Mouse (Mus musculus) midbrain, embryonic 13.5 days (tissue): Measurements from ENCODE around the gene Nxn. TPM values are rescaled to one million over a fixed set of nuclear protein-coding genes. Genes with fewer than 3 reads are reported as not detected.

Experiments
- ATAC-seq: fragments of 200-750 bp; cut with Nextera tagmentation; 2 replicates; pipeline ENCODE4 v1.8.0; 2017; ENCODE audit warnings: mild to moderate bottlenecking, moderate TSS enrichment, moderate library complexity
- H3K27ac ChIP-seq: fragments of 300-500 bp; sonication (generic); 2 replicates; pipeline ENCODE4 v1.5.1; 2015; ENCODE audit warnings: inconsistent platforms, mild to moderate bottlenecking, moderate library complexity
- H3K27me3 ChIP-seq: fragments of 300-500 bp; sonication (generic); 2 replicates; pipeline ENCODE4 v1.6.1; 2015; ENCODE audit warnings: mild to moderate bottlenecking, inconsistent platforms
- H3K36me3 ChIP-seq: fragments of 300-500 bp; sonication (generic); 2 replicates; pipeline ENCODE4 v1.6.1; 2015; ENCODE audit warnings: mild to moderate bottlenecking, inconsistent platforms
- H3K4me1 ChIP-seq: fragments of 300-500 bp; sonication (generic); replicated peaks from 2 replicates; pipeline ENCODE4 v1.6.1; 2015; ENCODE audit warnings: inconsistent platforms
- H3K4me2 ChIP-seq: fragments of 300-500 bp; sonication (generic); replicated peaks from 2 replicates; pipeline ENCODE4 v1.6.1; 2015; ENCODE audit warnings: moderate library complexity, mild to moderate bottlenecking, inconsistent platforms
- H3K4me3 ChIP-seq: fragments of 300-500 bp; sonication (generic); replicated peaks from 2 replicates; pipeline ENCODE4 v1.5.1; 2015; ENCODE audit warnings: mild to moderate bottlenecking, inconsistent platforms
- H3K9ac ChIP-seq: fragments of 300-500 bp; sonication (generic); replicated peaks from 2 replicates; pipeline ENCODE4 v1.6.1; 2015; ENCODE audit warnings: mild to moderate bottlenecking, inconsistent platforms
- H3K9me3 ChIP-seq: fragments of 300-500 bp; sonication (generic); 2 replicates; pipeline ENCODE4 v1.6.1; 2016; ENCODE audit warnings: mild to moderate bottlenecking, inconsistent platforms
- WGBS: fragments of 180-500 bp; shearing (Covaris S2); methylation state at CpG from one replicate; pipeline ENCODE4 v1.1.7; 2015; 5-methylcytosine and 5-hydroxymethylcytosine counted together
- polyA plus RNA-seq: library from polyadenylated mRNA; unstranded; fragments of >200 nt; fragmentation: Nextera tagmentation; extraction: Ambion mirVana; gene quantifications from 2 replicates; pipeline ENCODE4 v1.2.1, GENCODE M21; 2015

Nxn gene
- polyA plus RNA-seq, 1 experiment from 2014 or later = 34.3 TPM

DNA sequence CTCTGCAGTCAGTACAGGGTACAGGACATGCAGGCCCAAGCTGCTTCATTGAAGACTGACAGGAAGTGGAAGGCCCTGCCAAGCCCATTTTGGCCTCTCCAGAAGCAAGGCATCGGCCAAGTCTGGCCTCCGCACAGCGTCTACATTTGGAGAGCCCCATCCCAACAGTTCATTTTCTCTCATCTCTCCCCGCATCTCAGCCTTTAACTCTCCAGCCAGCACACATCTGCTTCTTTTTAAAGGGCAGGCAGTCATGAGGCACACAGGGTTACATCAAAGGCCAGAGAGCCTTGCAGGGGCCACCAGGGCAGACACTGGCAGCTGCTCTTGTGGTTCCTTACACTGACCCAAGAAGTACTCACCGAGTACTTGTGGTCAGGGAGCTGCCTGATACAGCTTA is 89.1 kb downstream of the Nxn start:
- no peak for ATAC-seq
- Histone ChIP-seq H3K27me3 (no peaks in the 10 kb centered on the region), H3K36me3 (no peaks in the 10 kb centered on the region), H3K4me3 (no peak overlapping the region), H3K4me1 (peaks cover 43% of the 10 kb centered on the region), H3K4me2 (no peak overlapping the region), H3K9ac (no peak overlapping the region), H3K9me3 (no peaks in the 10 kb centered on the region), H3K27ac (no peak overlapping the region)
- 82% methylated on average over 5 of the region's 5 CpGs for WGBS

DNA sequence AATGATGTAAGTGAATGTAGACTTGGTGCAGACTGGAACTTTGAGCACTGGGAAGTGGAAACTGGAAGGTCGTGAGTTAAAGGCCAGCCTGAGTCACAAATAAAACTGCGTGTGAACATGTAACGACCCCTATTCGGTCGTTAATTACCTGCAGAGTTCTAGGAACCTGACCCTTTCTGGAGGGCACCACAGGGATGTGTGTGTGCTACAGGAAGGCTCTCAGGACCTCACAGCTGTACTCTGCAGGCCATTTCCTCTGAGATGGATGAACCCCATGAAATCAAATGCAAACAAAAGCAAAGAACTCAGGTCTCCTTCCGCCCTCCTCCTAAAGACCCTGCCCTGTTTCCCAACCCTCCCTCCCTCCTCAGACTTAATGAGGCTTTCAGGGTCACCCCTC is 89.9 kb downstream of the Nxn start:
- Histone ChIP-seq H3K4me1 (peaks cover 43% of the 10 kb centered on the region), H3K4me2 (no peak overlapping the region), H3K27ac (no peak overlapping the region), H3K27me3 (no peaks in the 10 kb centered on the region), H3K9me3 (no peaks in the 10 kb centered on the region), H3K9ac (no peak overlapping the region), H3K4me3 (no peak overlapping the region), H3K36me3 (no peaks in the 10 kb centered on the region)
- ATAC-seq = no peak
- 54% methylated on average over 6 of the region's 6 CpGs for WGBS

GRCm38 (mm10) chr11:76306769-76307168 is 92.2 kb downstream of the Nxn start:
- H3K27me3 ChIP-seq = no peaks in the 10 kb centered on the region
- no peak overlapping the region for H3K4me3 ChIP-seq
- no peak overlapping the region for H3K9ac ChIP-seq
- no peak overlapping the region for H3K4me2 ChIP-seq
- no peaks in the 10 kb centered on the region for H3K36me3 ChIP-seq
- no peak for ATAC-seq
- peaks cover 41% of the 10 kb centered on the region for H3K4me1 ChIP-seq
- H3K9me3 ChIP-seq = no peaks in the 10 kb centered on the region
- WGBS = 69% methylated on average over 4 of the region's 4 CpGs
- no peak overlapping the region for H3K27ac ChIP-seq

DNA sequence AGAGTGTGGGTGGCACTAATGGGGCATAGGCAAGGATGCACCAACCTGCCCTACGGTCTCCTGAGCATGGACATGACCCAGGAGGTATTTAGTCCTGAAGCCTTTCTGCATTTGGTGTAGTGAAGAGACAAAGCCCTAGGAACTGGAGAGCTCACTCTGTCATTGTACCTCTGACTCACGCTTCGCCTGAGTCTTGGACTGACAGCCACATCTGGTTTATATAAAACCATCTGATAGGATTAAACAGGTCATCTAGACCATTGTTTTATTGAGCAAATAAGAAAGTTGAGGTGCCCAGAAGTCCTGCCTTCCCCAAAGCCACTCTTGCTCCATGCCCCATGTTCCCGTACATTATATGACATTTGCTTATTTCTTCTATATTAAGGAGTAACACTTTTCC is 93.4 kb downstream of the Nxn start:
- no peak for ATAC-seq
- H3K4me3 ChIP-seq = no peak overlapping the region
- no peaks in the 10 kb centered on the region for H3K9me3 ChIP-seq
- H3K27ac ChIP-seq = no peak overlapping the region
- H3K27me3 ChIP-seq = no peaks in the 10 kb centered on the region
- H3K4me2 ChIP-seq = no peak overlapping the region
- H3K4me1 ChIP-seq = peaks cover 29% of the 10 kb centered on the region
- H3K9ac ChIP-seq = no peak overlapping the region
- H3K36me3 ChIP-seq = no peaks in the 10 kb centered on the region
- 84% methylated on average over 4 of the region's 4 CpGs for WGBS

- H3K36me3 ChIP-seq = no peaks in the 10 kb centered on the region
- no peaks in the 10 kb centered on the region for H3K9me3 ChIP-seq
- no peaks in the 10 kb centered on the region for H3K27me3 ChIP-seq
- H3K27ac ChIP-seq = no peak overlapping the region
- H3K9ac ChIP-seq = no peak overlapping the region
- no peak for ATAC-seq
- 56% methylated on average over 11 of the region's 11 CpGs for WGBS
- H3K4me2 ChIP-seq = no peak overlapping the region
- no peak overlapping the region for H3K4me3 ChIP-seq
- peaks cover 27% of the 10 kb centered on the region; the same call in 1 of the 2 replicates for H3K4me1 ChIP-seq
Observed at GRCm38 (mm10) chr11:76303368-76303767, 95.6 kb downstream of the Nxn start.

DNA sequence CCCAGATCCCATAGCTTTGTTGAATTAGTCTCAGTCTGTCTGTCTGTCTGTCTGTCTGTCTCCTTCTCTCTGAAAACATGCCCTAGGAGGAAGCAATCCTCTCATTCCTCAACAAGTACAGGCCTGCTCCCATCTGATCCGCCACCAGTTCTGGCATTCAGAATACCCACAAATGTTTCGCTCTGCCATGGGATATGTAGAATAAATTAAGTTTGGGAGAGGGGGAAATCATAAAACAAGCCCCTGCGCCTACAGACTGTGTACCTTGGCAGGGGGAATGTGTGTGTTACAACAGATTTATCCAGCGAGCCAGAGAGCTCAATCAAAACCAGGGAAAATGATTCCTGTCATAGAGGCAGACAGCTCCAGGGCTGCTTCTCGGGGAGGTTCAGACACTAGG is 98.1 kb downstream of the Nxn start:
- Histone ChIP-seq H3K4me1 (peaks cover 39% of the 10 kb centered on the region), H3K4me2 (no peak overlapping the region), H3K36me3 (no peaks in the 10 kb centered on the region), H3K27me3 (no peaks in the 10 kb centered on the region), H3K4me3 (no peak overlapping the region), H3K9me3 (no peaks in the 10 kb centered on the region), H3K9ac (no peak overlapping the region), H3K27ac (no peak overlapping the region)
- 94% methylated on average over 5 of the region's 5 CpGs for WGBS
- no peak for ATAC-seq

DNA sequence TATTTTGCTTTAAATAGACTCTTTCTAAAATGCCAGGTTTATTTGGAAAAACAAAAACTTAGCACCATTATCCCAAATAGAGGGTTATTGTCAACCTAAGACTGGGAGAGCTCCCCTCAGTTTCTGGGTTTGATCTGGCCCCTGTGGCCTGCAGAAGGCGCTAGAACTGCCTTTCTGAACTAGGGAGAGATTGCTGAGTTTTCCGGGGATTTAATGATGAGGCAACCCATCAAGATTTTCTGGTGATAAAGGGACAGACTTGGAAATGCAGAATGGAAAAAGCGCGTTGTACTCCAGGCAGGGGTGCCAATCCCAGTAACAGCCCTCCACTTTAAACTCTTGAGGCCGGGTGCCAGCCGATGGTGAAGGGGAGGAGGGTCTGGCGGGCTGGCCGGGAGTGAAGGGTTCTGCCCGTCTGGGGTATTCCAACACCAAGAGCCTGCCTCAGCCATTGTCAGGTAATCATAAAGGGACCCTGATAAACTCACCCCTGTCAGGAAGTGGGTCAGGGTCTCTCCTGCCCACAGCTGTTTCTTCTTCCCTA is 100.4 kb downstream of the Nxn start:
- H3K27me3 ChIP-seq = no peaks in the 10 kb centered on the region
- H3K9me3 ChIP-seq = no peaks in the 10 kb centered on the region
- no peak overlapping the region for H3K9ac ChIP-seq
- 68% methylated on average over 9 of the region's 9 CpGs for WGBS
- peaks cover 53% of the 10 kb centered on the region for H3K4me1 ChIP-seq
- H3K4me2 ChIP-seq = no peak overlapping the region
- no peaks in the 10 kb centered on the region for H3K36me3 ChIP-seq
- H3K4me3 ChIP-seq = no peak overlapping the region
- ATAC-seq = no peak
- no peak overlapping the region for H3K27ac ChIP-seq

- H3K4me2 ChIP-seq = no peak overlapping the region
- no peaks in the 10 kb centered on the region for H3K9me3 ChIP-seq
- no peak for ATAC-seq
- 65% methylated on average over 9 of the region's 9 CpGs for WGBS
- H3K27me3 ChIP-seq = no peaks in the 10 kb centered on the region
- H3K4me1 ChIP-seq = peaks cover 62% of the 10 kb centered on the region
- no peaks in the 10 kb centered on the region for H3K36me3 ChIP-seq
- 0 out of 2 replicates have a peak overlapping the region, but pooled peaks have one; percentile 19 for H3K27ac ChIP-seq
- H3K9ac ChIP-seq = no peak overlapping the region
- H3K4me3 ChIP-seq = no peak overlapping the region
Observed at GRCm38 (mm10) chr11:76297252-76297651, 101.7 kb downstream of the Nxn start.

DNA sequence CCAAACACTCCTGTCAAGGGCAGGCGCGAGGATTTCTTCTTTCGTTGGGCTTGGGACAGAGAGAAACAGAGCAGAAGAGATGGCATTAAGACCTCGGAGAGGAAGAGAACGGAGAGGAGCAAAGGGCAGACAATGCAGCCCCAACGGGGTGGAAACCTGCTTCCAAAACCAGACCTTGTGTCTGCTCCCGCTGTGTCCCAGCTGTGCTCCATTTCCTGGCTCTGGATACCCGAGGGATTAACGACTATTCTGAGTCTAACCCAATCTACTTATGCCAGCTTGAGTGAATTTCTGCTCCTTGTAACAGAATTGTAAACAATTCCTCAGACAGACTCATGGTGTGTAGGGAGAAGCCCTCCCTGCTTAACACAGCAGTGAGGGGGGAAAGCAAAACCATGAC is 104.1 kb downstream of the Nxn start:
- no peak overlapping the region; the same call in 1 of the 2 replicates for H3K9ac ChIP-seq

DNA sequence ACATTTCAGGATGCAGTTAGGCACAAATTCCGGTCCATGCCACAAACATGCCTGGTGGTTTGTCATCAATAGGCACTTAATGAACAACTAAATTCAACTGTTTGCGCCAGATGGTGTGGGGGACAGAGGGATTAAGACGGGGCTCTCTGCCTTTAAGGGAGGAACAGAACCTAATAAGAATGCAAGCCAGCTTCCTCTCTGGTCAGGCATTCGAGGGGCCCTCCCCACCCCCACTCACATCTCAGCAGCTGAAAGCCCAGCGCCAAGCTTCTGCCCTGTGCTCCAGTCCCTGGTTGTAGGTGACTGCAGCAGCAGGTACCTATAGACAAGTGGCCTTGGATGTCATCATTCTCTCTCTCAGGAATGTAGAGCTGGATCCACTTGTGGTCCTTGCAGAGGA is 104.9 kb downstream of the Nxn start:
- Histone ChIP-seq H3K4me1 (peaks cover 75% of the 10 kb centered on the region), H3K9me3 (no peaks in the 10 kb centered on the region), H3K9ac (no peak overlapping the region), H3K36me3 (no peaks in the 10 kb centered on the region), H3K4me3 (no peak overlapping the region), H3K4me2 (no peak overlapping the region), H3K27ac (peak overlapping the region; percentile 68), H3K27me3 (no peaks in the 10 kb centered on the region)
- peak; percentile 43 for ATAC-seq
- WGBS = 18% methylated on average over 5 of the region's 5 CpGs

More for the DNA sequence above, 104.1 kb downstream of the Nxn start:
- 8% methylated on average over 9 of the region's 9 CpGs for WGBS
- Histone ChIP-seq H3K4me1 (peaks cover 73% of the 10 kb centered on the region), H3K4me2 (no peak overlapping the region), H3K9me3 (no peaks in the 10 kb centered on the region), H3K27me3 (no peaks in the 10 kb centered on the region), H3K4me3 (no peak overlapping the region), H3K27ac (peak overlapping the region; percentile 68), H3K36me3 (no peaks in the 10 kb centered on the region)
- ATAC-seq = no peak

DNA sequence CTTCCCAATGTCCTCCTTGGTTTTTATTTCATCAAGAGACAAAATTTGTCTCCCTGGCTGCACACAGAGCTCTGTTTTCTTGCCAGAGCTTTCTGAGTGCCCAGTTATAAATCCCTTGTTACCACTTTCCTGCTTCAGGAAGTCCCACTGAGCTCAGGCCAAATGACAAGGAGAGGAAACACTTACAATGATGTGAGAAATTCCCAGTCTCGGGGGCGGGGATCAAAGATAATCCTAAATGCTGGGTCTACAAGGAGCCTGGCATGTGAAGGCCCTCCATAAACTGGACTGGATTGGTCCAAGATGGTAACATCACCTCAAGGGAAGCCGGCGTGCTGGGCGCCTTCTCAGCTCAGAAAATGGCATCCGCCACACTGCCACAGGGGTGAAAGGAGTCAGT is 106.1 kb downstream of the Nxn start:
- H3K27ac ChIP-seq = peak overlapping the region; percentile 68
- 59% methylated on average over 6 of the region's 6 CpGs for WGBS
- H3K9me3 ChIP-seq = no peaks in the 10 kb centered on the region
- H3K36me3 ChIP-seq = no peaks in the 10 kb centered on the region
- H3K27me3 ChIP-seq = no peaks in the 10 kb centered on the region
- H3K4me1 ChIP-seq = peaks cover 76% of the 10 kb centered on the region
- H3K4me2 ChIP-seq = no peak overlapping the region
- H3K4me3 ChIP-seq = no peak overlapping the region
- no peak overlapping the region for H3K9ac ChIP-seq
- no peak for ATAC-seq

GRCm38 (mm10) chr11:76292398-76292797 is 106.5 kb downstream of the Nxn start:
- H3K4me3 ChIP-seq = no peak overlapping the region
- H3K27ac ChIP-seq = peak overlapping the region; percentile 68
- no peaks in the 10 kb centered on the region for H3K9me3 ChIP-seq
- no peak overlapping the region for H3K9ac ChIP-seq
- 85% methylated on average over 15 of the region's 15 CpGs for WGBS
- H3K27me3 ChIP-seq = no peaks in the 10 kb centered on the region
- ATAC-seq = no peak
- H3K4me1 ChIP-seq = peaks cover 80% of the 10 kb centered on the region
- no peaks in the 10 kb centered on the region for H3K36me3 ChIP-seq
- no peak overlapping the region for H3K4me2 ChIP-seq

DNA sequence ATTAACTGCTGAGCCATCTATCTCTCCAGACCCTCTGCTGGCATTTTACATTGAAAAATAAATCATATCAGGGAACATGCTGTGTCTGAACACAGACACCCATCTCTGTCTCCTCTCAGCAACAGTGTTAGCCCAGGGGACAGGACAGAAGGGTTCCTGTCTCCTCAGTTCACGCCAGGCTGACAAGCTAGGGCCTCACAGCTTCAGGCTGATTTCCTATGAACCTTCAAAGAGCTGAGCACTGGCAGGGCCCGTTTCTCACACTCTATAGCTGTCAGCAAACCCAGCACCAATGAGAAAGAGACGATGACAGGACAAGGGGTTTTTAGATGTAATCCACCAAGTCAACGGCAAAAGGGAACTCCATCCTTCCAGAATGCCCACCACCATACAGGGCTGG is 107.0 kb downstream of the Nxn start:
- Histone ChIP-seq H3K9me3 (no peaks in the 10 kb centered on the region), H3K27ac (peak overlapping the region; percentile 68; the same call in 1 of the 2 replicates), H3K27me3 (no peaks in the 10 kb centered on the region), H3K4me2 (no peak overlapping the region), H3K4me3 (no peak overlapping the region), H3K4me1 (peaks cover 80% of the 10 kb centered on the region), H3K9ac (no peak overlapping the region), H3K36me3 (no peaks in the 10 kb centered on the region)
- ATAC-seq = no peak
- 80% methylated on average over 4 of the region's 4 CpGs for whole genome bisulfite sequencing
